Mouse (Mus musculus) induced T-regulatory cell, adult 2 months (primary cell): ENCODE measurements around the gene Ppp1r12a.

ENCODE experiments used
- DNase-seq: peaks from one replicate; pipeline ENCODE4 v3.0.0-alpha.2; 2012; ENCODE audit warnings: low read depth

Gene Ppp1r12a

GRCm38 (mm10) chr10:108291688-108292471 is 129.9 kb downstream of the Ppp1r12a start:
- no peak for DNase-seq

GRCm38 (mm10) chr10:108292651-108293050 is 130.7 kb downstream of the Ppp1r12a start:
- no peak for DNase-seq

- DNase-seq: no peak
These were observed 131.7 kb downstream of the Ppp1r12a start for GRCm38 (mm10) chr10:108293620-108294195.

- DNase-seq: no peak
These were observed 132.8 kb downstream of the Ppp1r12a start for GRCm38 (mm10) chr10:108294766-108295165.

- DNase-seq: no peak
These were observed 134.5 kb downstream of the Ppp1r12a start for GRCm38 (mm10) chr10:108296446-108296845.

- no peak for DNase-seq
These were observed 136.3 kb downstream of the Ppp1r12a start for GRCm38 (mm10) chr10:108298261-108298660.

GRCm38 (mm10) chr10:108298841-108299545 is 137.0 kb downstream of the Ppp1r12a start:
- DNase-seq: no peak

- no peak for DNase-seq
These were observed 137.8 kb downstream of the Ppp1r12a start for GRCm38 (mm10) chr10:108299828-108300227.

- DNase-seq: peak; percentile 83
These were observed 138.8 kb downstream of the Ppp1r12a start for GRCm38 (mm10) chr10:108300843-108301242.

GRCm38 (mm10) chr10:108307772-108308171 is 145.8 kb downstream of the Ppp1r12a start:
- no peak for DNase-seq

- no peak for DNase-seq
These were observed 148.2 kb downstream of the Ppp1r12a start for GRCm38 (mm10) chr10:108310195-108310594.

- DNase-seq: no peak
These were observed 149.4 kb downstream of the Ppp1r12a start for GRCm38 (mm10) chr10:108311396-108311795.

- DNase-seq: no peak
These were observed 151.9 kb downstream of the Ppp1r12a start for GRCm38 (mm10) chr10:108313845-108314244.

GRCm38 (mm10) chr10:108314396-108314795 is 152.4 kb downstream of the Ppp1r12a start:
- no peak for DNase-seq

GRCm38 (mm10) chr10:108315236-108315635 is 153.2 kb downstream of the Ppp1r12a start:
- no peak for DNase-seq

GRCm38 (mm10) chr10:108328356-108328755 is 166.4 kb downstream of the Ppp1r12a start:
- DNase-seq: no peak

GRCm38 (mm10) chr10:108328983-108329382 is 167.0 kb downstream of the Ppp1r12a start:
- no peak for DNase-seq

- no peak for DNase-seq
These were observed 167.8 kb downstream of the Ppp1r12a start for GRCm38 (mm10) chr10:108329771-108330170.

- no peak for DNase-seq
These were observed 169.0 kb downstream of the Ppp1r12a start for GRCm38 (mm10) chr10:108330964-108331363.

- DNase-seq: peak; percentile 58
These were observed 170.0 kb downstream of the Ppp1r12a start, which contains the start of gene Pawr for GRCm38 (mm10) chr10:108331784-108332561. Pawr (plus strand) TSS chr10:108332121.

- peak; percentile 29 for DNase-seq
These were observed 170.9 kb downstream of the Ppp1r12a start for GRCm38 (mm10) chr10:108332571-108333541.
